Mouse (Mus musculus): Measurements from ENCODE around the gene Cyth1. TPM values are rescaled to one million over a fixed set of nuclear protein-coding genes. Genes with fewer than 3 reads are reported as not detected.

Gene Cyth1
- total and polyA plus RNA-seq, 3 experiments: 49.7 to 108 (median 79.7) TPM

GRCm38 (mm10) chr11:118138347-118138746 is 110.0 kb downstream of the Cyth1 start:
- no peaks in the 10 kb centered on the region for H3K36me3 ChIP-seq (replicated peaks in 1 of 2; ENCODE audit: control insufficient read depth in 1 of 2, insufficient read depth in 1 of 2, low read length in 1 of 2)
- H3K4me1 ChIP-seq (ENCODE audit: control insufficient read depth in 1 of 2, insufficient read depth in 2 of 2): peaks cover 0 to 9% of the 10 kb centered on the region in 2 experiments; a peak in 2 of 4 replicates
- H3K9me3 ChIP-seq (replicated peaks; ENCODE audit: low read length): peaks cover 11% of the 10 kb centered on the region
- no peak overlapping the region for H3K4me3 ChIP-seq (replicated peaks in 1 of 3; ENCODE audit: low read depth in 2 of 3, low read length in 2 of 3, poor library complexity in 1 of 3)
- no peak overlapping the region for H3K9ac ChIP-seq (ENCODE audit: insufficient read depth, low read depth)
- H3K79me2 ChIP-seq (replicated peaks; ENCODE audit: control insufficient read depth, extremely low read depth, insufficient read depth, poor library complexity, severe bottlenecking): no peaks in the 10 kb centered on the region
- no peak for TF ChIP-seq IRF4 (IDR thresholded peaks at IDR 0.05; ENCODE audit: low read depth, low read length)
- TF ChIP-seq NRF1 (IDR thresholded peaks at IDR 0.05; ENCODE audit: low read depth, low read length): no peak
- TF ChIP-seq TBP (conservative IDR thresholded peaks at IDR 0.05; ENCODE audit: low read depth, low read length): no peak
- TF ChIP-seq POLR2AphosphoS2 (IDR thresholded peaks at IDR 0.05; ENCODE audit: low read depth, low read length): no peak
- no peak for TF ChIP-seq NELFE (IDR thresholded peaks at IDR 0.05; ENCODE audit: low read depth, low read length)
- no peak for TF ChIP-seq ZMIZ1 (IDR thresholded peaks at IDR 0.05; ENCODE audit: low read depth, low read length)
- TF ChIP-seq MAX (IDR thresholded peaks at IDR 0.05; ENCODE audit: low read length): no peak
- TF ChIP-seq RCOR1 (conservative IDR thresholded peaks at IDR 0.05; ENCODE audit: low read depth, low read length): no peak
- no peak for TF ChIP-seq JUN (IDR thresholded peaks at IDR 0.05; ENCODE audit: insufficient read depth, low read depth, low read length)
- TF ChIP-seq ZC3H11A (IDR thresholded peaks at IDR 0.05; ENCODE audit: low read depth, low read length): no peak
- no peak for TF ChIP-seq JUND (conservative IDR thresholded peaks at IDR 0.05; ENCODE audit: low read depth, low read length)
- no peak for TF ChIP-seq HCFC1 (IDR thresholded peaks at IDR 0.05; ENCODE audit: low read depth, low read length)
- H3K27me3 ChIP-seq (replicated peaks): no peaks in the 10 kb centered on the region
- no peak overlapping the region for H3K4me2 ChIP-seq (ENCODE audit: insufficient read depth, low read depth, poor library complexity, severe bottlenecking)
- dilution Hi-C loops (cut with MboI; ENCODE audit: extremely low pct_ligation_motif_present, extremely low pct_unique_long_range_greater_than_20kb, low sequenced_read_pairs) (no loop called here), in situ Hi-C loops (cut with MboI; ENCODE audit: low pct_ligation_motif_present, low pct_unique_long_range_greater_than_20kb, low sequenced_read_pairs) (no loop called here)
- no peak overlapping the region for H3K27ac ChIP-seq (ENCODE audit: insufficient read depth, low read depth)
- no peak for DNase-seq (ENCODE audit: extremely low read depth)

GRCm38 (mm10) chr11:118136172-118136632 is 112.2 kb downstream of the Cyth1 start:
- no peak for DNase-seq (ENCODE audit: extremely low read depth)
- Histone ChIP-seq H3K27ac (ENCODE audit: insufficient read depth, low read depth) (no peak overlapping the region), H3K4me3 (replicated peaks in 1 of 3; ENCODE audit: low read depth in 2 of 3, low read length in 2 of 3, poor library complexity in 1 of 3) (no peak overlapping the region), H3K9me3 (replicated peaks; ENCODE audit: low read length) (peaks cover 11% of the 10 kb centered on the region), H3K9ac (ENCODE audit: insufficient read depth, low read depth) (no peak overlapping the region), H3K79me2 (replicated peaks; ENCODE audit: control insufficient read depth, extremely low read depth, insufficient read depth, poor library complexity, severe bottlenecking) (no peaks in the 10 kb centered on the region), H3K27me3 (replicated peaks) (no peaks in the 10 kb centered on the region), H3K4me2 (ENCODE audit: insufficient read depth, low read depth, poor library complexity, severe bottlenecking) (no peak overlapping the region), H3K4me1 (ENCODE audit: control insufficient read depth in 1 of 2, insufficient read depth in 2 of 2) (peaks cover 3 to 28% of the 10 kb centered on the region in 2 experiments; a peak in 3 of 4 replicates), H3K36me3 (replicated peaks in 1 of 2; ENCODE audit: control insufficient read depth in 1 of 2, insufficient read depth in 1 of 2, low read length in 1 of 2) (no peaks in the 10 kb centered on the region)
- dilution Hi-C loops (cut with MboI; ENCODE audit: extremely low pct_ligation_motif_present, extremely low pct_unique_long_range_greater_than_20kb, low sequenced_read_pairs): no loop called here
- in situ Hi-C loops (cut with MboI; ENCODE audit: low pct_ligation_motif_present, low pct_unique_long_range_greater_than_20kb, low sequenced_read_pairs): no loop called here
- TF ChIP-seq ZMIZ1 (IDR thresholded peaks at IDR 0.05; ENCODE audit: low read depth, low read length) (no peak), MEF2A (IDR thresholded peaks at IDR 0.05; ENCODE audit: borderline replicate concordance, low read depth, low read length) (no peak), MXI1 (IDR thresholded peaks at IDR 0.05; ENCODE audit: low read depth, low read length) (no peak), CHD2 (IDR thresholded peaks at IDR 0.05; ENCODE audit: low read length) (no peak), ELF1 (IDR thresholded peaks at IDR 0.05; ENCODE audit: low read depth, low read length) (no peak), NELFE (IDR thresholded peaks at IDR 0.05; ENCODE audit: low read depth, low read length) (no peak), JUND (conservative IDR thresholded peaks at IDR 0.05; ENCODE audit: low read depth, low read length) (no peak), RCOR1 (conservative IDR thresholded peaks at IDR 0.05; ENCODE audit: low read depth, low read length) (no peak), POLR2AphosphoS2 (IDR thresholded peaks at IDR 0.05; ENCODE audit: low read depth, low read length) (no peak), MYC (IDR thresholded peaks at IDR 0.05; ENCODE audit: low read depth, low read length) (no peak), RAD21 (IDR thresholded peaks at IDR 0.05; ENCODE audit: low read depth, low read length) (no peak), GABPA (IDR thresholded peaks at IDR 0.05; ENCODE audit: insufficient replicate concordance, low read depth, low read length) (no peak), MAFK (IDR thresholded peaks at IDR 0.05; ENCODE audit: insufficient replicate concordance, low read length) (no peak), ZNF384 (IDR thresholded peaks at IDR 0.05; ENCODE audit: low read depth, low read length) (no peak), E2F4 (IDR thresholded peaks at IDR 0.05; ENCODE audit: insufficient replicate concordance, low read depth, low read length) (no peak), POLR2A (IDR thresholded peaks at IDR 0.05; ENCODE audit: low read depth, low read length) (no peak), MAX (IDR thresholded peaks at IDR 0.05; ENCODE audit: low read length) (no peak)
